Mouse (Mus musculus) limb, embryonic 14.5 days (tissue): Measurements from ENCODE around the gene Klf6. TPM values are rescaled to one million over a fixed set of nuclear protein-coding genes. Genes with fewer than 3 reads are reported as not detected.

Experiments used
- ATAC-seq: fragments of 200-750 bp; cut with Nextera tagmentation; 2 replicates; pipeline ENCODE4 v1.8.0; 2017; ENCODE audit warnings: low read depth, moderate number of reproducible peaks, moderate TSS enrichment; ENCODE audit not compliant: low FRiP score
- DNase-seq: peaks from one replicate; pipeline ENCODE4 v3.0.0-alpha.2; 2015; ENCODE audit warnings: low spot score
- H3K27ac ChIP-seq: fragments of 300-500 bp; sonication (generic); replicated peaks from 2 replicates; pipeline ENCODE4 v1.5.1; 2014; ENCODE audit warnings: low read depth, mild to moderate bottlenecking, low read length, moderate library complexity, mixed read lengths
- H3K27me3 ChIP-seq: fragments of 300-500 bp; sonication (generic); 2 replicates; pipeline ENCODE4 v1.6.1; 2014; ENCODE audit warnings: low read length, mixed read lengths; ENCODE audit not compliant: control insufficient read depth, insufficient read depth
- H3K36me3 ChIP-seq: fragments of 300-500 bp; sonication (generic); 2 replicates; pipeline ENCODE4 v1.6.1; 2014; ENCODE audit warnings: mild to moderate bottlenecking, low read length, moderate library complexity, mixed read lengths; ENCODE audit not compliant: control insufficient read depth, insufficient read depth
- H3K4me1 ChIP-seq: fragments of 300-500 bp; sonication (generic); 2 replicates; pipeline ENCODE4 v1.6.1; 2014; ENCODE audit warnings: antibody characterized with exemption, low read length, mixed read lengths; ENCODE audit not compliant: control insufficient read depth, insufficient read depth
- H3K4me2 ChIP-seq: fragments of 300-500 bp; sonication (generic); replicated peaks from 2 replicates; pipeline ENCODE4 v1.6.1; 2014; ENCODE audit warnings: low read depth, mild to moderate bottlenecking, low read length, moderate library complexity; ENCODE audit not compliant: severe bottlenecking
- H3K4me3 ChIP-seq: fragments of 300-500 bp; sonication (generic); replicated peaks from 2 replicates; pipeline ENCODE4 v1.5.1; 2014; ENCODE audit warnings: low read length
- H3K9ac ChIP-seq: fragments of 300-500 bp; sonication (generic); 2 replicates; pipeline ENCODE4 v1.6.1; 2014; ENCODE audit warnings: mild to moderate bottlenecking, low read depth, low read length, moderate library complexity; ENCODE audit not compliant: severe bottlenecking
- H3K9me3 ChIP-seq: fragments of 300-500 bp; sonication (generic); 2 replicates; pipeline ENCODE4 v1.6.1; 2016; ENCODE audit warnings: low read length; ENCODE audit not compliant: control insufficient read depth
- POLR2A ChIP-seq: fragments of 200-500 bp; IDR thresholded peaks from 2 replicates; pipeline ENCODE4 v1.8.0; 2012; ENCODE audit warnings: inconsistent platforms, mild to moderate bottlenecking, moderate library complexity, borderline replicate concordance; ENCODE audit not compliant: insufficient read depth, insufficient read length; ENCODE audit errors: extremely low read depth
- WGBS: fragments of 180-500 bp; shearing (Covaris S2); extraction: QIAGEN DNeasy Blood & Tissue Kit; methylation state at CpG from one replicate; pipeline ENCODE4 v1.1.7; 2014; 5-methylcytosine and 5-hydroxymethylcytosine counted together
- polyA plus RNA-seq, 2 experiments: library from polyadenylated mRNA; depleted of rRNA in 1 of 2; stranded (reverse) in 1 of 2; unstranded in 1 of 2; fragments of >200 nt; fragmentation: Nextera tagmentation in 1 of 2; extraction: Ambion mirVana in 1 of 2; gene quantifications; 2 replicates each; pipeline versions ENCODE4 v1.2.1 to v1.2.3; 2012 to 2014

The Klf6 gene
- polyA plus RNA-seq, 2 experiments: 24.7 to 79.1 TPM

DNA sequence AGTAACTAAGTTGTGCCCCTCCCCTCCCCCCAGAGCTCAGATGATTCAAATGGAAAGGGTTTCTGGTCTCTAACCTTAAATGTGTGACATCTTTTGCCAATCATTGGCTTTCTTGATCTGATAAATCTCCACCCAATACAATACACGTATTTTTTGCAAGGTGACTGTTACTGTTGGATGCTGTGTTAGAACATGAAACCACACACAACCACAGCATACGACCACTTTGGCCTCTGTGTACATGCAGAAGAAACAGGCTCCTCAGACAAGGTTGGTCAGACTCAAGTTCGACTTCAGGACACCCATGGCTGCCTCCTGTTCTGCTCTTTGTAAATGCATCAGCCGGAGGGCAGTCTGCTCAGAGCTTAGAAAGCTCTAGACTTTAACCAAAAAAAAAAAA lies 14.4 kb upstream of the Klf6 start:
- Histone ChIP-seq H3K27ac (no peak overlapping the region), H3K36me3 (no peaks in the 10 kb centered on the region), H3K4me2 (no peak overlapping the region), H3K27me3 (no peaks in the 10 kb centered on the region), H3K9ac (no peak overlapping the region), H3K4me1 (no peaks in the 10 kb centered on the region), H3K4me3 (no peak overlapping the region), H3K9me3 (no peaks in the 10 kb centered on the region)
- ATAC-seq (no peak), DNase-seq (no peak)
- WGBS: 76% methylated on average over 4 of the region's 4 CpGs
- no peak for TF ChIP-seq POLR2A

DNA sequence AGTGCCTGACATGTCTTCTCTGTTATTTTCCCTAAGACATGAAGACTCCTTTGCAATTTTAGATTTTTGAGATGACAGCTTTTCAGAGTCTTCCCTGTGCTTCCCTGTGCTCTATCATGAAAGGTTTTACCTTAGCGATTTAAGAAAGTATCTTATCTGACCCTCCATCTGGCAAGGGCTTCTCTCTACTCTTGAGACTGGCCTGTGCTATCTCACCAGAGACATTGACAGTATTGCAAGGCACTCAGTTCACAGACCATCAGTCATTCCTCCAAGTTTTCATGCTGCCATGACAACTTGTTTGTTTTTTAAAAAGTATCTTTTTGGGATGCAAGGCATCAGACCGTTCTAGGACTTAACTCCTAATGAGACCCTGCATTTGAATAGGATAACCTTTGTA lies 13.5 kb upstream of the Klf6 start:
- 56% methylated on average over 2 of the region's 2 CpGs for WGBS
- Histone ChIP-seq H3K27me3 (no peaks in the 10 kb centered on the region), H3K36me3 (no peaks in the 10 kb centered on the region), H3K4me3 (no peak overlapping the region), H3K9ac (no peak overlapping the region), H3K4me1 (no peaks in the 10 kb centered on the region), H3K9me3 (no peaks in the 10 kb centered on the region), H3K27ac (no peak overlapping the region), H3K4me2 (no peak overlapping the region)
- ATAC-seq: no peak
- no peak for DNase-seq
- TF ChIP-seq POLR2A: no peak

GRCm38 (mm10) chr13:5860651-5861156 lies 578 bp upstream of the Klf6 start:
- under 1% methylated on average over 19 of the region's 27 CpGs for WGBS
- peaks cover 12% of the 10 kb centered on the region for H3K36me3 ChIP-seq
- peaks cover 18% of the 10 kb centered on the region; the same call in 1 of the 2 replicates for H3K4me1 ChIP-seq
- peak overlapping the region; percentile 99 for H3K27ac ChIP-seq
- H3K27me3 ChIP-seq: no peaks in the 10 kb centered on the region
- H3K9me3 ChIP-seq: no peaks in the 10 kb centered on the region
- DNase-seq: peak; percentile 62
- peak overlapping the region; percentile 75 for H3K4me3 ChIP-seq
- TF ChIP-seq POLR2A: no peak; the same call in 1 of the 2 replicates
- ATAC-seq: peak; percentile 24
- peak overlapping the region; percentile 87 for H3K4me2 ChIP-seq
- H3K9ac ChIP-seq: peak overlapping the region; percentile 93

GRCm38 (mm10) chr13:5862003-5862625 lies 832 bp downstream of the Klf6 start:
- ATAC-seq (no peak), DNase-seq (peak; percentile 23)
- H3K9ac ChIP-seq: peak overlapping the region; percentile 83
- no peak for TF ChIP-seq POLR2A
- peak overlapping the region; percentile 58 for H3K4me2 ChIP-seq
- no peaks in the 10 kb centered on the region for H3K27me3 ChIP-seq
- H3K4me3 ChIP-seq: peak overlapping the region; percentile 75
- under 1% methylated on average over 20 of the region's 20 CpGs for WGBS
- peaks cover 26% of the 10 kb centered on the region for H3K36me3 ChIP-seq
- H3K9me3 ChIP-seq: no peaks in the 10 kb centered on the region
- H3K4me1 ChIP-seq: peaks cover 18% of the 10 kb centered on the region; the same call in 1 of the 2 replicates
- peak overlapping the region; percentile 96 for H3K27ac ChIP-seq

DNA sequence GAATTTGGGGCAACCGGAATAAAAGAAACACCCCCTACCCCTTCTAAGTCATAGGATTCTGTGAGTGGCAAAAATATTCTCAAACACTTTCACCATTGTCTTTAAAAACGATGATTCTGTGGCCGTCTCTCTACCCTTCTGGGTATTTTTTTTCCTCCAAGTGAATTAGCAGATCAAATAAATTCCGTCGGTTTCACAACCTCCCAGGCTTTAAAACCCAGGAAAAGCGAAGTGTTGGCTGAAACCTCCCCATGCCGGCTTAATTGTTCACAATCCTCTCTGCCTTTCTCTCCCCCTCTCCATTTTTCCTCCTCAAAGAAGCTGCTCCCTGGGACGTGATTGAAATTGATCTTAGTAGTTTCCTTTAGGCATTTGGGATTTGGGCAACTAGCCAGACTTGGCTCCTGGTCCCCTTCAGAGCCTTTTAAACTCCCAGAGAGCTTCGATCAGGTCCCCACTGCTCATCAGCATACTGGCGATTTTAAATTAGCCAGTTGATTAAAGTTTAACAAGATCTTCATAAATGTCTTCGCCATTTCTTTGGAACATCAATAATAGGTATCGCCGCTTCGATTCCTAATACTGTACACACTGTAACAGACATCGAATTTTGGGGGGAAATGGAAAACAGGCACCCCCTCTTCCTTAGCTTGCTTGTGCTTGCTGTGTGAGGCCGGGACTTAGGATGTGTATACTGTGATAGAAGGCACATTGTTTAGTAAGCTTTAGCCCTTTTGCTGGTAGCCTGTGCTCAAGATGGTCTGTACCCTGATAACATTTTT lies 1.5 kb downstream of the Klf6 start:
- Histone ChIP-seq H3K27ac (peak overlapping the region; percentile 96), H3K27me3 (no peaks in the 10 kb centered on the region), H3K4me1 (peaks cover 18% of the 10 kb centered on the region; the same call in 1 of the 2 replicates), H3K36me3 (peaks cover 33% of the 10 kb centered on the region), H3K4me3 (peak overlapping the region; percentile 75), H3K9me3 (no peaks in the 10 kb centered on the region), H3K9ac (peak overlapping the region; percentile 83), H3K4me2 (peak overlapping the region; percentile 58)
- TF ChIP-seq POLR2A: no peak
- WGBS: 5% methylated on average over 16 of the region's 16 CpGs
- DNase-seq: peak; percentile 62
- ATAC-seq: no peak
